Mouse (Mus musculus): ENCODE results near the gene Olfr1020. TPM values are rescaled to one million over a fixed set of nuclear protein-coding genes. Genes with fewer than 3 reads are reported as not detected.

Olfr1020 gene
- polyA plus RNA-seq (2012; rRNA removed): not detected in 2 replicates
- polyA plus RNA-seq (2014; fragmentation: Nextera tagmentation; extraction: Ambion mirVana): not detected in 2 replicates

DNA sequence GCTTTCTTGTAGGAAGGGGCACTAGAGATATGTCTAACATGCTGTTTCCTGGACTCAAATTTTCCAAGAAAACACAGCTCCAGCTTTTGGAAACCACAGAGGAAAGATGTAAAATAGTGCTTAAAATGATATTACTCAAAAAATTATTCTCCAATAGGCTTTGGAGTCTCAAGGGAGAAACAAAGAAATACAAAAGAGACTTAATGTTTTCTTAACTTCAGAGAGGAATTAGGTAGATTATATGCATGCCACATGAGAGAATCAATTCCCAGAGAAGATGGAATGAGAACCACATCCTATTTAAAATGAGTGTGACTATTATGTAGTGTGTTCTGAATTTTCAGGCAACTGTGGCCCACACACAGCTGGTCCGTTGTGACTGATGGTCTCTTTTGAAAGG, at the start of gene Olfr1020:
Gene Olfr1020, plus strand, starts transcription at position 301 of the 400 bp plus-strand sequence.
- Histone ChIP-seq H3K27me3 (ENCODE audit: control insufficient read depth, insufficient read depth, low read length) (no peaks in the 10 kb centered on the region), H3K4me2 (replicated peaks; ENCODE audit: low read depth, low read length, severe bottlenecking) (no peak within 1 kb of the TSS), H3K4me3 (replicated peaks; ENCODE audit: low read length) (no peak within 1 kb of the TSS), H3K36me3 (ENCODE audit: control insufficient read depth, insufficient read depth, low read length) (no peaks in the 10 kb centered on the region), H3K27ac (replicated peaks; ENCODE audit: low read depth, low read length) (no peak within 1 kb of the TSS), H3K9ac (ENCODE audit: low read depth, low read length, severe bottlenecking) (no peak within 1 kb of the TSS), H3K9me3 (ENCODE audit: control insufficient read depth, low read length) (no peaks in the 10 kb centered on the region), H3K4me1 (ENCODE audit: control insufficient read depth, insufficient read depth, low read length) (no peaks in the 10 kb centered on the region)
- ATAC-seq (ENCODE audit: low FRiP score, low read depth) (no peak), DNase-seq (ENCODE audit: low spot score) (no peak)
- 77% methylated on average over 1 of the region's 1 CpGs for WGBS
- no peak for TF ChIP-seq POLR2A (IDR thresholded peaks at IDR 0.05; ENCODE audit: borderline replicate concordance, extremely low read depth, insufficient read depth, insufficient read length)

DNA sequence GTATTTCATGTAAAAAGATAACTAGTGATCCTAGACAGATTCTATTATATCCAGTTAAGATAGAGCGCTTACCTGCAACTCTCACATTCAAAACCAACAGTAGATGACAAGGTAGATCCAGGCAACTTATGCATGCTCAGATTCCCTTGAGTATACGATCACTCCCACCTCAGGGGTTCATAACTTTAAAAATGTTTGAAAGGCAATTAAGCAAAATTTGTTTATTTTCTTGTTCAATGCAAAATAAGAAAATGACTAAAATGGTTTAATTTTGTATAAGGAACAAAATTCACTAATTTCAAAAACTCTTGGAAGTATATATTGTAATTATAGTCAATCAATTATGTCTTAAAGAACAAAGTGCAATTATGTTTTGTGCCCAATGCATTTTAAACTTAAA, 44.4 kb upstream of the Olfr1020 start, which contains the start of gene Olfr1016:
Gene Olfr1016, minus strand, starts transcription at position 101 of the 400 bp plus-strand sequence.
- Histone ChIP-seq H3K4me3 (replicated peaks; ENCODE audit: low read length) (no peak within 1 kb of the TSS), H3K36me3 (ENCODE audit: control insufficient read depth, insufficient read depth, low read length) (no peaks in the 10 kb centered on the region), H3K9ac (ENCODE audit: low read depth, low read length, severe bottlenecking) (no peak within 1 kb of the TSS), H3K27me3 (ENCODE audit: control insufficient read depth, insufficient read depth, low read length) (no peaks in the 10 kb centered on the region), H3K4me2 (replicated peaks; ENCODE audit: low read depth, low read length, severe bottlenecking) (no peak within 1 kb of the TSS), H3K27ac (replicated peaks; ENCODE audit: low read depth, low read length) (no peak within 1 kb of the TSS), H3K4me1 (ENCODE audit: control insufficient read depth, insufficient read depth, low read length) (no peaks in the 10 kb centered on the region), H3K9me3 (ENCODE audit: control insufficient read depth, low read length) (no peaks in the 10 kb centered on the region)
- 82% methylated on average over 2 of the region's 2 CpGs for WGBS
- no peak for DNase-seq (ENCODE audit: low spot score)
- no peak for ATAC-seq (ENCODE audit: low FRiP score, low read depth)
- no peak for TF ChIP-seq POLR2A (IDR thresholded peaks at IDR 0.05; ENCODE audit: borderline replicate concordance, extremely low read depth, insufficient read depth, insufficient read length)

DNA sequence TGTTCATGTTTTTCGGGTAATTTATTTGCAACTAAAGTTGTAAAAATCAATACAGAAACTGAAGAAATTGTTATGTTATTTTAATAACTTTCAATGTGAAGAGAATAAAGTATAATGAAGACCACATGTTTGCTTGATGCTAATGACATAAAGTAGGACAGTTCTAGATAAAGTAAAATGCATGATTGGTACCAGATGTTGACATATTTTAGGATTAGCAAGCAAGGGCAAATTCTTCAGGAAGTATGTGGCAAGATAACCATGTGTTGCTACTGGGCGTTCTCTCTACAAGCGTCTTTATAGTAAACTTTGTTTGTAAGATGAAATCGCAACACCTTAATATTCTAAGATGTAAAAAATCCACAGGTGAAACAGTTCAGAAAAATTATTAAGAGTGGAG, 42.3 kb upstream of the Olfr1020 start:
- Histone ChIP-seq H3K27me3 (ENCODE audit: control insufficient read depth, insufficient read depth, low read length) (no peaks in the 10 kb centered on the region), H3K9ac (ENCODE audit: low read depth, low read length, severe bottlenecking) (no peak overlapping the region), H3K4me1 (ENCODE audit: control insufficient read depth, insufficient read depth, low read length) (no peaks in the 10 kb centered on the region), H3K4me3 (replicated peaks; ENCODE audit: low read length) (no peak overlapping the region), H3K36me3 (ENCODE audit: control insufficient read depth, insufficient read depth, low read length) (no peaks in the 10 kb centered on the region), H3K9me3 (ENCODE audit: control insufficient read depth, low read length) (no peaks in the 10 kb centered on the region), H3K4me2 (replicated peaks; ENCODE audit: low read depth, low read length, severe bottlenecking) (no peak overlapping the region), H3K27ac (replicated peaks; ENCODE audit: low read depth, low read length) (no peak overlapping the region)
- DNase-seq (ENCODE audit: low spot score) (peak; percentile 22), ATAC-seq (ENCODE audit: low FRiP score, low read depth) (no peak)
- no peak for TF ChIP-seq POLR2A (IDR thresholded peaks at IDR 0.05; ENCODE audit: borderline replicate concordance, extremely low read depth, insufficient read depth, insufficient read length)
- WGBS: 50% methylated on average over 4 of the region's 4 CpGs

DNA sequence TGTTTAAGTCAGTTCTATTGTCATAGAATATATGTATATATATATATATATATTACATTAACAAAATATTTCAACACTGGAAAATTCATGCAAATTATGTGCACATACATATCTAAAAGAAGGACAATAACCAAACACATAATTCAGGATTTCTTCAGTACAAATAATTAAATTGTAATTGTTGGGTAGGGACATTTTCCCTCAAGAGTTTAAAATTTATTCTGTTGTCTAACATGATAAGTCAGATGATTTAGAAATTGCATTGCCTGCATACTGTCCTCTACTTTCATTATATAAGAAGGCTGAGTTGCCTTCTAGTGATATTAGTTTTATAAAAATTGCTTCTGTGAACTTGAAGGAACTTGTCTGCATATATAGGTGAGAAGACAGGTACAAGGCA, 28.7 kb upstream of the Olfr1020 start, which contains the start of gene Olfr1018:
Gene Olfr1018, plus strand, starts transcription at position 301 of the 400 bp plus-strand sequence.
- no peaks in the 10 kb centered on the region for H3K4me1 ChIP-seq (ENCODE audit: control insufficient read depth, insufficient read depth, low read length)
- H3K36me3 ChIP-seq (ENCODE audit: control insufficient read depth, insufficient read depth, low read length): no peaks in the 10 kb centered on the region
- no peak within 1 kb of the TSS for H3K27ac ChIP-seq (replicated peaks; ENCODE audit: low read depth, low read length)
- no peak within 1 kb of the TSS for H3K4me3 ChIP-seq (replicated peaks; ENCODE audit: low read length)
- H3K9ac ChIP-seq (ENCODE audit: low read depth, low read length, severe bottlenecking): no peak within 1 kb of the TSS
- H3K27me3 ChIP-seq (ENCODE audit: control insufficient read depth, insufficient read depth, low read length): no peaks in the 10 kb centered on the region
- TF ChIP-seq POLR2A (IDR thresholded peaks at IDR 0.05; ENCODE audit: borderline replicate concordance, extremely low read depth, insufficient read depth, insufficient read length): no peak
- ATAC-seq (ENCODE audit: low FRiP score, low read depth): no peak
- H3K4me2 ChIP-seq (replicated peaks; ENCODE audit: low read depth, low read length, severe bottlenecking): no peak within 1 kb of the TSS
- no peaks in the 10 kb centered on the region for H3K9me3 ChIP-seq (ENCODE audit: control insufficient read depth, low read length)
- no peak for DNase-seq (ENCODE audit: low spot score)

DNA sequence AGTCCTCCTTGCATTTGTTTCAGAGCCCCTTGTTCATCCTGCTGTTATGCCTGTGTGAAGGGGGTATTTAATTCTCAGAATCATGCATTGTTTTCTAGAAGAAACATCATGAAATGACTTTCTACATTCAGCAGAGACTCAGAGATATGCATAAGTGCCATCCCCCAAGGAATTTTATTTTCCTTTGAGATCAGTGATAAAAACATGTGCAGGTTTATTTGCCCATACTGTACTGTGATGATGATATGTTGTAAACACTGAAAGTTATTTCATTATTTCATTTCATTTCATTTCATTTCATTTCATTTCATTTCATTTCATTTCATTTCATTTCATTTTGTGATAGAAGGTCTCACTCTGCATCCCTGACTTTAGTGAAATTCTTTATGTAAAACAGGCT, 1.4 kb upstream of the Olfr1020 start, which contains the start of gene Olfr1019:
Gene Olfr1019, minus strand, starts transcription at position 101 of the 400 bp plus-strand sequence.
- no peaks in the 10 kb centered on the region for H3K9me3 ChIP-seq (ENCODE audit: control insufficient read depth, low read length)
- no peak within 1 kb of the TSS for H3K4me3 ChIP-seq (replicated peaks; ENCODE audit: low read length)
- no peaks in the 10 kb centered on the region for H3K27me3 ChIP-seq (ENCODE audit: control insufficient read depth, insufficient read depth, low read length)
- H3K27ac ChIP-seq (replicated peaks; ENCODE audit: low read depth, low read length): no peak within 1 kb of the TSS
- ATAC-seq (ENCODE audit: low FRiP score, low read depth) (no peak), DNase-seq (ENCODE audit: low spot score) (no peak)
- no peak within 1 kb of the TSS for H3K9ac ChIP-seq (ENCODE audit: low read depth, low read length, severe bottlenecking)
- no peak within 1 kb of the TSS for H3K4me2 ChIP-seq (replicated peaks; ENCODE audit: low read depth, low read length, severe bottlenecking)
- no peak for TF ChIP-seq POLR2A (IDR thresholded peaks at IDR 0.05; ENCODE audit: borderline replicate concordance, extremely low read depth, insufficient read depth, insufficient read length)
- no peaks in the 10 kb centered on the region for H3K4me1 ChIP-seq (ENCODE audit: control insufficient read depth, insufficient read depth, low read length)
- H3K36me3 ChIP-seq (ENCODE audit: control insufficient read depth, insufficient read depth, low read length): no peaks in the 10 kb centered on the region

DNA sequence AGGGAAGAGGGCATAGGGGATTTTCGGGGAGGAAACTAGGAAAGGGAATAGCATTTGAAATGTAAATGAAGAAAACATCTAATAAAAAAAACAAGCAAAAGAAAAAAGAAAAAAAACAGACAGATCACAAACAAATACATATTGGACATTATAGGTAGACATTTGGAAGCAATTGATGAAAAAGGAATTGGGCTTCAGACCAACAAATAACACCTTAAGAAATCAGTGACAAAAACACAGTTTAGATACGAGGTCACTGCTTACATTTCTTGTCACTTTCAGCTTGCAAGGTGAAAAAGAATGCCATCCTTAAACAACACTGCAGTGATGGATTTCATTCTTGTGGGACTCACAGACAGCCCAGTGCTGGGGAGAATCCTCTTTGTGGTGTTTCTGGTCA, 21.5 kb downstream of the Olfr1020 start, which contains the start of gene Olfr1022:
Gene Olfr1022, plus strand, starts transcription at position 301 of the 400 bp plus-strand sequence.
- Histone ChIP-seq H3K4me2 (replicated peaks; ENCODE audit: low read depth, low read length, severe bottlenecking) (no peak within 1 kb of the TSS), H3K9me3 (ENCODE audit: control insufficient read depth, low read length) (no peaks in the 10 kb centered on the region), H3K4me3 (replicated peaks; ENCODE audit: low read length) (no peak within 1 kb of the TSS), H3K9ac (ENCODE audit: low read depth, low read length, severe bottlenecking) (no peak within 1 kb of the TSS), H3K4me1 (ENCODE audit: control insufficient read depth, insufficient read depth, low read length) (no peaks in the 10 kb centered on the region), H3K27ac (replicated peaks; ENCODE audit: low read depth, low read length) (no peak within 1 kb of the TSS), H3K27me3 (ENCODE audit: control insufficient read depth, insufficient read depth, low read length) (no peaks in the 10 kb centered on the region), H3K36me3 (ENCODE audit: control insufficient read depth, insufficient read depth, low read length) (no peaks in the 10 kb centered on the region)
- no peak for TF ChIP-seq POLR2A (IDR thresholded peaks at IDR 0.05; ENCODE audit: borderline replicate concordance, extremely low read depth, insufficient read depth, insufficient read length)
- DNase-seq (ENCODE audit: low spot score) (no peak), ATAC-seq (ENCODE audit: low FRiP score, low read depth) (no peak)
- 28% methylated on average over 2 of the region's 2 CpGs for WGBS
